Mouse (Mus musculus) heart, adult 2 months (tissue): Measurements from ENCODE around the gene Plcg2. TPM values are rescaled to one million over a fixed set of nuclear protein-coding genes. Genes with fewer than 3 reads are reported as not detected.

Experiments
- DNase-seq, 2 experiments: peaks; one replicate each; pipeline ENCODE4 v3.0.0; 2021
- H3K27ac ChIP-seq: fragments of 200-600 bp; 2 replicates; pipeline ENCODE4 v1.8.1; 2022
- H3K27me3 ChIP-seq: fragments of 200-500 bp; 2 replicates; pipeline ENCODE4 v1.6.1; 2012; ENCODE audit warnings: mild to moderate bottlenecking, low read length, inconsistent platforms, mixed read lengths; ENCODE audit not compliant: control insufficient read depth, insufficient read depth
- H3K36me3 ChIP-seq: fragments of 200-500 bp; 2 replicates; pipeline ENCODE4 v1.6.1; 2012; ENCODE audit warnings: low read length, inconsistent platforms; ENCODE audit not compliant: control insufficient read depth, insufficient read depth
- H3K4me1 ChIP-seq: fragments of 200-500 bp; 2 replicates; pipeline ENCODE4 v1.6.1; 2011; ENCODE audit warnings: low read length; ENCODE audit not compliant: control insufficient read depth, insufficient read depth
- H3K4me3 ChIP-seq: fragments of 200-600 bp; 2 replicates; pipeline ENCODE4 v1.8.1; 2022
- H3K79me2 ChIP-seq: fragments of 200-500 bp; replicated peaks from 2 replicates; pipeline ENCODE4 v1.6.1; 2012; ENCODE audit warnings: mild to moderate bottlenecking, inconsistent platforms, low read length, moderate library complexity, mixed read lengths; ENCODE audit not compliant: control insufficient read depth, insufficient read depth
- H3K9ac ChIP-seq: fragments of 200-500 bp; 2 replicates; pipeline ENCODE4 v1.6.1; 2012; ENCODE audit warnings: low read depth, mild to moderate bottlenecking, control low read depth, inconsistent platforms, low read length, mixed read lengths
- CTCF ChIP-seq: fragments of 200-600 bp; IDR thresholded peaks from 2 replicates; pipeline ENCODE4 v1.8.1; 2022; ENCODE audit warnings: antibody characterized with exemption, mild to moderate bottlenecking, moderate library complexity
- EP300 ChIP-seq: fragments of 200-500 bp; IDR thresholded peaks from 2 replicates; pipeline ENCODE4 v1.6.1; 2011; ENCODE audit warnings: low read depth, low read length, control low read depth; ENCODE audit not compliant: insufficient read depth
- POLR2A ChIP-seq: fragments of 200-500 bp; IDR thresholded peaks from 2 replicates; pipeline ENCODE4 v1.6.1; 2011; ENCODE audit warnings: mild to moderate bottlenecking, low read depth, low read length, control low read depth; ENCODE audit not compliant: insufficient read depth
- WGBS: fragments of 180-500 bp; shearing (Covaris S2); methylation state at CpG from one replicate; pipeline ENCODE4 v1.1.7; 2018; 5-methylcytosine and 5-hydroxymethylcytosine counted together
- intact Hi-C: fragments of 180-260 bp; cut with DNase I; formaldehyde crosslinking; loops from one replicate; pipeline ENCODE4 v1.15.1; 2025
- polyA plus RNA-seq: library from polyadenylated mRNA; depleted of rRNA; stranded (reverse); fragments of >200 nt; gene quantifications from 2 replicates; pipeline ENCODE4 v1.2.3, GENCODE M21; 2012
- total RNA-seq, 2 experiments: library from RNA; stranded (reverse); gene quantifications; 2 replicates each; pipeline ENCODE4 v1.2.3; 2021

Plcg2 gene
- total and polyA plus RNA-seq, 3 experiments = 5.4 to 5.8 (median 5.6) TPM

DNA sequence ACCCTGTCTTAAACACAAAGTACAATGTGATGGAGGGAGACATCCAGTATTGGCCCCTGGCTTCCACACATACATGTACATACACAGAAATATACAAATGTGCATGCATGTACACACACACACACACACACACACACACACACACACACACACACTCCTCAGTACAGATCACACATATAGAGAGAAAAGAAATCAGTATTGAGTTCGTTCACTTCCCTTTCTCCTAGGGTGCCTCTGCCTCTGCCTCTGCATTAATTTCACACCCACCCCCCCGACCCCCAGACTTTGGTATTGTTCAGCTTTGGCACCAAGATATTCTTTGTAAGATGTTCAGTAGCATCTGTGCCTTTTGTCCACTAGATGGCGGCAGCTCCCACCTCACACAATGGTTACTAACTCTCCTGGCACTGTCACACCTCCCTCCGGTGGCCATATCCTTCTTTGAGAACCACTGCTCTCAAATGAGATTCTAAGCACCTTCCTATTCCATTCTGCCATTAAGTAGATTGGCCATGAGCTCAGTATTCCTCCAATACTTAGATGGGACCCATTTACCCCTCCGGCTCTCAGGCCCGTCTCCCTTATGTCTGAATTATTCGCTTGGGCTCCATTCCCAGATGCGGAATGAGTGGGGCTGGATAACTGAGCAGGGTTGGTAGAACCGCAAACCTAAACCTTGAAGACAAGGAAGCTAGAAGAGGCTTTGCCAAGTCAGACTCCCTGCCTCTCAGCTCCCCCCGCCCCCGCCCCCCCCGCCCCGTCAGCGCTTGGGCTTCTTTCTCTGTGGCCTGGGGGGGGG lies 128.1 kb downstream of the Plcg2 start:
- intact Hi-C loops = loop anchor here (10.0 kb wide), 1 partner anchor 1439 kb away; no protein-coding TSS in a partner anchor
- H3K79me2 ChIP-seq = no peaks in the 10 kb centered on the region
- H3K36me3 ChIP-seq = no peaks in the 10 kb centered on the region
- WGBS = 74% methylated on average over 14 of the region's 14 CpGs
- H3K4me3 ChIP-seq = no peak overlapping the region
- no peak overlapping the region for H3K27ac ChIP-seq
- DNase-seq = peak; percentile 21 to 23
- H3K4me1 ChIP-seq = no peaks in the 10 kb centered on the region
- TF ChIP-seq CTCF = peak; percentile 75
- TF ChIP-seq EP300 = 0 out of 2 replicates have a peak, but pooled peaks have one; percentile 15
- no peak for TF ChIP-seq POLR2A
- H3K9ac ChIP-seq = no peak overlapping the region
- H3K27me3 ChIP-seq = no peaks in the 10 kb centered on the region

GRCm38 (mm10) chr8:117627096-117627495 lies 129.0 kb downstream of the Plcg2 start:
- Histone ChIP-seq H3K79me2 (no peaks in the 10 kb centered on the region), H3K27me3 (no peaks in the 10 kb centered on the region), H3K36me3 (no peaks in the 10 kb centered on the region), H3K4me1 (no peaks in the 10 kb centered on the region), H3K27ac (no peak overlapping the region), H3K9ac (no peak overlapping the region), H3K4me3 (no peak overlapping the region)
- TF ChIP-seq POLR2A (no peak), CTCF (no peak)
- no peak for DNase-seq
- WGBS = 74% methylated on average over 9 of the region's 9 CpGs
- intact Hi-C loops = loop anchor here (10.0 kb wide), 1 partner anchor 1438 kb away; no protein-coding TSS in a partner anchor

DNA sequence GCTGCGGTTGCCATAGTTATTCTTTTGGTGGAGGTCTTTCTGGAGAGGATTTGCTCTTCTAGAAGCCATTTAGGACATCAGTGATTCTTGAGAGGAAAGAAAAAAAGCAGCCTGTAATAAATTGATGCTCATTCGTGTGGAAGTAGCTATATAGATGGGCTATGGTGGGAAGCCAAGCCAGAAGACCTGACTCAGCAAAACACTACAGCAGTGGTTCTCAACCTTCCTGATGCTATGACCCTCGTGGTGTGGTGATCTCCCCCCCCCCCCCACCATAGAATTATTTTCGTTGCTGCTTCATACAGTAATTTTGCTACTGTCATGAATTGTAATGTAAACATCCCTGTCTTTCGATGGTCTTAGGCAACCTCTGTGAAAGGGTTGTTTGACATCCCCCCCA lies 134.4 kb downstream of the Plcg2 start:
- Histone ChIP-seq H3K27ac (no peak overlapping the region), H3K27me3 (no peaks in the 10 kb centered on the region), H3K79me2 (no peaks in the 10 kb centered on the region), H3K36me3 (no peaks in the 10 kb centered on the region), H3K4me3 (no peak overlapping the region), H3K9ac (no peak overlapping the region), H3K4me1 (no peaks in the 10 kb centered on the region)
- TF ChIP-seq POLR2A = no peak
- TF ChIP-seq EP300 = no peak
- no peak for TF ChIP-seq CTCF
- intact Hi-C loops = no loop called here
- WGBS = 80% methylated on average over 5 of the region's 5 CpGs
- no peak for DNase-seq

DNA sequence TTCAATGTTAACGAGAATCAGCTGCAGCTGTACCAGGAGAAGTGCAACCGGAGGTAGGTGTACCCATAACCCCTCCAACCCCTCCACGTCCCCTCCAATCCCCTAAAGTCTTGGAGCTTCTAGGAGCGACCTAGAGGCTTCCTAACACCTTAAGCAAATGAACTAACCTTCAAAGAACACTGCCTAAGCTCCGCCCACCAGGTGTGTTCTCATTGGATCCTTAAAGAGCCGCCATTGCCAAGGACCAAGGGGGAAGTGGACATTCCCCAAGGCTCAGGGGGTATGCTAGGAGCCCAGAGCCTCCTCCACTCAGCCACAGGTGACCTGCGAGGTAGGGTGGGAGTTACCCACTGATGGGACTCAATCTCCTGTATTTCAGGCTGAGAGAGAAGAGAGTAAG lies 136.3 kb downstream of the Plcg2 start:
- Histone ChIP-seq H3K4me1 (no peaks in the 10 kb centered on the region), H3K79me2 (no peaks in the 10 kb centered on the region), H3K27ac (no peak overlapping the region), H3K27me3 (no peaks in the 10 kb centered on the region), H3K4me3 (no peak overlapping the region), H3K36me3 (no peaks in the 10 kb centered on the region), H3K9ac (no peak overlapping the region)
- intact Hi-C loops = no loop called here
- DNase-seq = no peak
- no peak for TF ChIP-seq POLR2A
- WGBS = 80% methylated on average over 7 of the region's 7 CpGs

DNA sequence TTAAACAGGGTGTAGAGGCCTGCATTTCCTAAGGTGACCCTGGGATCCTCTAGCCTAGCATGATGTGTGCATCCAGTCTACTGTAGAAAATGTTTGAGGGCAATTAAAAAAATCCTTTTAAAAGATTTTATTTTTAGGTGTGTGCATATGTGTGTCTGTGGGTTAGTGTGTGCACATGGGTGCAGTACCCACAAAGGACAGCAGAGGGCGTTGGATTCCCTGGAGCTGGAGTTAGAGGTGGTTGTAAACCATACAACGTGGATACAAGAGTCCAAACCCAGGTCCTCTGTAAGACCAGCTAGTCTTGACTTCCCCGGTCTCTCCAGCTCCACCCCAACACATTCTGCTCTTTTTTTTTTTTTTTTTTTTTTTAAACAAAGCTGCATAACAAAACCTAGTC lies 139.4 kb downstream of the Plcg2 start:
- Histone ChIP-seq H3K79me2 (no peaks in the 10 kb centered on the region), H3K27ac (no peak overlapping the region), H3K9ac (no peak overlapping the region), H3K4me3 (no peak overlapping the region), H3K4me1 (no peaks in the 10 kb centered on the region), H3K27me3 (no peaks in the 10 kb centered on the region), H3K36me3 (no peaks in the 10 kb centered on the region)
- TF ChIP-seq CTCF (no peak), EP300 (no peak), POLR2A (no peak)
- intact Hi-C loops = no loop called here
- WGBS = 56% methylated on average over 3 of the region's 3 CpGs
- DNase-seq = no peak

DNA sequence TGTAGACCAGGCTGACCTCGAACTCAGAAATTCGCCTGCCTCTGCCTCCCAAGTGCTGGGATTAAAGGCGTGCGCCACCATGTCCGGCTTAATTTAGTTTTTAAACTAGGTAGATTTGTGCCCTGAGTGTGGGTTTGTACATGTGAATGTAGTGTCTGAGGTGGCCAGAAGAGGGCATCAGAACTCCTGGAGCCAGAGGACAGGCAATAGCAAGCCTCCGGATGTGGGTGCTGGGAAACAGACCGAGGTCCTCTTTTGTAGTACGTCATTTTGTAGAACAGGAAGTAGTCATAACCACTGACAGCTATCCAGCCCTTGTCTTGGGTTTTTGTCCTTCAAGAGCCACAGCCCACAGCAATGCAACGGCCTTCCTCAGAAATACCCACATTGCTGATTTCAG lies 141.5 kb downstream of the Plcg2 start:
- no peak for DNase-seq
- Histone ChIP-seq H3K9ac (no peak overlapping the region), H3K4me1 (no peaks in the 10 kb centered on the region), H3K4me3 (no peak overlapping the region), H3K27ac (no peak overlapping the region), H3K79me2 (no peaks in the 10 kb centered on the region), H3K36me3 (no peaks in the 10 kb centered on the region), H3K27me3 (no peaks in the 10 kb centered on the region)
- intact Hi-C loops = no loop called here
- TF ChIP-seq POLR2A (no peak), CTCF (no peak), EP300 (no peak)
- 90% methylated on average over 9 of the region's 9 CpGs for WGBS
